Mouse (Mus musculus): ENCODE results near the gene Fam174b. TPM values are rescaled to one million over a fixed set of nuclear protein-coding genes. Genes with fewer than 3 reads are reported as not detected.

Gene Fam174b
- polyA plus RNA-seq, 1 experiment from 2014 or later = 33.9 TPM

GRCm38 (mm10) chr7:73816255-73816996, 76.3 kb downstream of the Fam174b start:
- 80% methylated on average over 8 of the region's 8 CpGs for WGBS
- H3K27ac ChIP-seq (ENCODE audit: low read depth, low read length) = no peak overlapping the region
- no peaks in the 10 kb centered on the region for H3K9me3 ChIP-seq (ENCODE audit: control insufficient read depth, low read length)
- no peaks in the 10 kb centered on the region for H3K27me3 ChIP-seq (ENCODE audit: control insufficient read depth, insufficient read depth, low read length)
- no peak overlapping the region for H3K4me3 ChIP-seq (ENCODE audit: low read length)
- H3K9ac ChIP-seq (ENCODE audit: low read depth, low read length) = no peak overlapping the region
- H3K36me3 ChIP-seq (ENCODE audit: control insufficient read depth, insufficient read depth, low read length) = no peaks in the 10 kb centered on the region
- H3K4me1 ChIP-seq (ENCODE audit: control insufficient read depth, insufficient read depth, low read length) = no peaks in the 10 kb centered on the region
- no peak overlapping the region for H3K4me2 ChIP-seq (replicated peaks; ENCODE audit: low read depth, low read length)
- no peak for ATAC-seq (ENCODE audit: low FRiP score, low TSS enrichment)

GRCm38 (mm10) chr7:73819366-73819765, 79.3 kb downstream of the Fam174b start:
- H3K36me3 ChIP-seq (ENCODE audit: control insufficient read depth, insufficient read depth, low read length) = no peaks in the 10 kb centered on the region
- ATAC-seq (ENCODE audit: low FRiP score, low TSS enrichment) = no peak
- H3K27me3 ChIP-seq (ENCODE audit: control insufficient read depth, insufficient read depth, low read length) = no peaks in the 10 kb centered on the region
- H3K4me3 ChIP-seq (ENCODE audit: low read length) = no peak overlapping the region
- H3K4me1 ChIP-seq (ENCODE audit: control insufficient read depth, insufficient read depth, low read length) = no peaks in the 10 kb centered on the region
- H3K9ac ChIP-seq (ENCODE audit: low read depth, low read length) = no peak overlapping the region
- H3K9me3 ChIP-seq (ENCODE audit: control insufficient read depth, low read length) = no peaks in the 10 kb centered on the region
- 86% methylated on average over 17 of the region's 17 CpGs for WGBS
- H3K27ac ChIP-seq (ENCODE audit: low read depth, low read length) = no peak overlapping the region
- H3K4me2 ChIP-seq (replicated peaks; ENCODE audit: low read depth, low read length) = no peak overlapping the region

Small RNAs within 50 kb of the gene (microRNA-seq; reads per million reads assigned to microRNA genes)
- not detected for gene Mir7234

Other genes starting within 250 kb of the Fam174b start
- 43.7 and 70.9 TPM in 2 replicates for gene Chd2, start 198.5 kb upstream of the Fam174b start, polyA plus RNA-seq (2014; fragmentation: Nextera tagmentation; extraction: Ambion mirVana)

Data from kidney, embryonic 14.5 days (tissue).